Mouse (Mus musculus): ENCODE data around the gene Depdc5.
"Not testable (repeated sequence)": the region's sequence is repeated elsewhere in the genome, so short reads cannot be mapped to it uniquely, and the experiment has no call there.

Gene Depdc5

DNA sequence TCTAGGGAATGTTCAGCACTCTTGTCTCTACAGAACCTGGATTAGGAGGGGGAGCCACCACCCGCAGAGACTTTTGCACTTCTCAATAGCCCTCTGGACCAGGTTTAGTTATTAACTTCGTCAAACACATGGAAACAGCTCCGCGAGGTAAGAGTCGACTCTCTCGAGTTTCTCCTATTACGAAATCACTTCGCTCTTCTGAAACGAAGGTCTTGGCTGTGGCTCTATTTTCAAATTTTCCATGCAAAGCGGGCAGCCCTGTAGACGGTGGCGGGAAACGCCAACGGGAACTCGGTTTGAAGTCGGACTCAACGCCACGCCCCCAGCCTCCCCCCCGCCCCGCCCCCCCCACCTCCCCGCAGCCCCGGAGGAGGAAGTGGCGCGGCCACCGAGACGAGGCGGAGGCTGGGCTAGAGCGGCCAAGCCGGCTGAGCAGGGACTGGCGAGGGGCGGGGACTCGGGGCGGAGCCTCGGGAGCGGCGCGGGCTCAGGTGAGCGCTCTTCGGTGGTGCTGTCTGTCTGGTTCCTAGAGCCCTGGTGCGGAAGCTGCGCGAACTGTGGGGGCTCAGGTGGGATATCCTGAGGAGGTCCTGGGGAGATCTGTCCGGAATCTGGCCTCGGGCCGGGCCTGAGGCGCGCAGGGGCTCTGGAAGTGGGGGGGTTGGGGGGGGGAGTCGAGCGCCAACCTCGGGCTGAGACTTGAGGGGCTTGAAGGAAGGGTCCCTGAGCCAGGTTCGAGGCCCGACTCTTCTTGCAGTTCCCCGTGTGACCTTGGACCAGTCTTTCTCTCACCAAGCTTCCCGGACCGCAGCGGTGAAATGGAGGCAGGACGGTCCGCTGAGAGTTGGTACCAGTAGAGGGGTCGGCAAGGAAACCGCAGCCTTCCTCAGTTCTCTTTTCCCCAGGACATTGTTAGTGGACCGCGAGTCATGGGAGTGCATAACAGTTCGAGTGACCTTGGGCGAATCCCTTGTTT is at the start of gene Depdc5:
Gene Depdc5 (plus strand): TSS at position 449 of the 976 bp plus-strand sequence.
- peak; percentile 92 for DNase-seq (ENCODE audit: low read depth)

GRCm38 (mm10) chr5:32815396-32815795 is 48.1 kb upstream of the Depdc5 start:
- no peak for DNase-seq (ENCODE audit: low read depth)

DNA sequence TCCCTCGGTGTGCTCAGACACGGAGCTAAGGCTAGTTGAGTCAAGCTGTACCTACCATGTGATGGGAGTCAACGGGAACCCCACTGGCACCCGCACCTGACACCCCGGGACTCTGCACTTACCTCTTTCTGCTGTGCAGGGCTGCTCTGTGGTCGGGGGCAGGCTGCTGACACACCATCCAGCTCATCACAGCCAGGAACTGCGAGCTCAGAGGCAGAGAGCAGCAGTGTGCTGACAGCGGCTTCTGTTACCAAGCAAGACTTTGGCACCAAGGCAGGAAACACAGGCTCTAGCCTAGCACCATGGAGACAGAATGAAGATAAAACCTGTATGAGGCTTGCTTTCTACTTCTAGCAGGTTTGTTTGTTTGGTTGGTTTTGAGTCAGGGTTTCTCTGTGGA is 43.0 kb upstream of the Depdc5 start:
- no peak for DNase-seq (ENCODE audit: low read depth)

DNA sequence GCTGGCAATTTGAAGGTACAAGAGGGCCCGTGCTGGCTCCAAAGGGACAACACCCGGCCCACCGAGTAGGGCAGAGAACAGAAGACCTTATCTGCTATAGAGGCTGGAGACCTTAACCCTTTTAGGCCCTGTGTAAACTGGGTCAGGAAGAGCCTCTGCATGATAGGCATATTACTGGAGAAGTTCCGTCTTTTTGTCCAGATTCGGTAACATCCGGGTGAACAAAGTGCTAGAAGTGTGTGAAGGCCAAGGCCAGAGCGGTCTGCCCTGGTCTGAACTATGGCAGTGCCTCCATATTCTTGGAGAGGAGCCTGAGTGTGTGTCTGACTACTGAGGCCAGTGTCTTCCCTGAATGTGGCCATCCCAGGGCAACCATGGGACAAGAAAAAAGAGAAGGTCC is 36.5 kb upstream of the Depdc5 start, which contains the start of gene Gm20671:
Gene Gm20671 (minus strand): TSS at position 101 of the 400 bp plus-strand sequence.
- no peak for DNase-seq (ENCODE audit: low read depth)

DNA sequence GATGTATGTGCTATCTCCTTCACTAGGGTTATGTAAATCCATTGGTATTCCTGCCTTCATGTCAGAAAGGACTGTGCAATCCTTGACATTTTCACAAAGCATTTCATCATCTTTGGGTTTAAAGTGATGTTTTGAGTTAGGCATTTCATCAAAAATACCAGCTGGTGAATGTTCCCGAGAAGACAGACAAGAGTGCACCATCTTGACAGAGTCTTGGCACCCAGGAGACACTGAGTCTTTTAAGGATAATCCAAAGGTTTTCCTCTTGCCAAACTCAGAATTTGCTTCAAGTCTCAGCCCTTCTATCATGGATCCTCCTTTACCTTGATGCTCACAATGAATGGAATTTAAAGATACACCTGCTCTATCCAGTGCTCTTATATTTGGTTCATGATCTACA is 34.7 kb upstream of the Depdc5 start:
- DNase-seq (ENCODE audit: low read depth): not testable (repeated sequence)

- DNase-seq (ENCODE audit: low read depth): no peak
These were observed 33.4 kb upstream of the Depdc5 start for GRCm38 (mm10) chr5:32830054-32830453.

GRCm38 (mm10) chr5:32834497-32834896 is 29.0 kb upstream of the Depdc5 start:
- DNase-seq (ENCODE audit: low read depth): peak; percentile 82

DNA sequence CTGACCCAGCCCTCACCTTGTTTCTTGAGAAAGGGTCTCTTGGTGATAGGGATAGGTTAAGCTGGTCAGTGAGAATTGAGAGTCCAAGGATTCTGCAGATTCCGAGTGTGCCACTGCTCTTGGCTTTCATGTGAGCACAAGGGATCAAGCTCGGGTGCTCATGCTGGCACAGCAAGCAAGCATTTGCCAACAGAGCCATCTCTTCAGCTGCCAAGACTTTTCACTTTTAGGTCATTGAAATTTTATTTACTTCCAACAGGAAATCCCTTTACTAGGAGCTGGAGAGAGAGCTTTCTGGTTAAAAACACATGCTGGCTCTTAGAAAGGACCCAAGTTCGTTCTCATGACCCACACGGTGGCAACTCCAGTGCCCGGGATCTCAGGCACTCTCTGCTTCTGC is 26.5 kb upstream of the Depdc5 start:
- DNase-seq (ENCODE audit: low read depth): no peak

DNA sequence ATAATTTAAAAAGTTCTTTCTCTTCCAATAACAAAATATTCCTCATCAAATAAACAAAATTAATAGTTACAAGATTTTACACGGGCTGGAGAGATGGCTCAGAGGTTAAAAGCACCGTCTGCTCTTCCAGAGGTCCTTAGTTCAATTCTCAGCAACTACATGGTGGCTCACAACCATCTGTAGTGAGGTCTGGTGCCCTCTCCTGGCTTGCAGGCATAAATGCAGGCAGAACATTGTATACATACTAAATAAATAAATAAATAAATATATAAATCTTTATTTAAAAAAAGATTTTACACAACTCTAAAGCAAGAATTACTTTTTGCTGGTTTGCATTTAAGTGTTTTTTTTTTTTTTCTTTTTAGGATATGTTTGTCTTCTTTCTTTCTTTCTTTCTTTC is 23.5 kb upstream of the Depdc5 start:
- no peak for DNase-seq (ENCODE audit: low read depth)

DNA sequence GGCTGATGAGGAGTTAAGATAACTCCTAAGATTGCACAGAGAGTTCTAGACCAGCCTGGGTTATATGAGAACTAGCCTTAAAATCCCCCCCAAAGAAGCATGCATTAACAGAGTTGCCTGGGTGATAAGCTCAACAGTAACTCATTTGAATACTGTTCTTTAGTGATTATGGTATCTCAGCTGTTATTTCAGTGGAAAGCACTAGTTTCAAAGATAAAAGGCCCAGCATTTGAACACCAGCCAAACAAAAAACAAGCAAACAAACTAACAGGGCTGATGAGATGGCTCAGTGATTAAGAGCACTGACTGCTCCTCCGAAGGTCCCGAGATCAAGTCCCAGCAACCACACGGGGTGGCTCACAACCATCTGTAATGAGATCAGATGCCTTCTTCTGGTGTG is 14.3 kb upstream of the Depdc5 start:
- DNase-seq (ENCODE audit: low read depth): no peak

GRCm38 (mm10) chr5:32849580-32849979 is 13.9 kb upstream of the Depdc5 start:
- not testable (repeated sequence) for DNase-seq (ENCODE audit: low read depth)

GRCm38 (mm10) chr5:32852026-32852425 is 11.5 kb upstream of the Depdc5 start:
- peak; percentile 57 for DNase-seq (ENCODE audit: low read depth)

- peak; percentile 96 for DNase-seq (ENCODE audit: low read depth)
These were observed 9.6 kb upstream of the Depdc5 start, which contains the start of gene Prr14l for GRCm38 (mm10) chr5:32853731-32854507. Gene Prr14l (minus strand): TSS chr5:32854256.

DNA sequence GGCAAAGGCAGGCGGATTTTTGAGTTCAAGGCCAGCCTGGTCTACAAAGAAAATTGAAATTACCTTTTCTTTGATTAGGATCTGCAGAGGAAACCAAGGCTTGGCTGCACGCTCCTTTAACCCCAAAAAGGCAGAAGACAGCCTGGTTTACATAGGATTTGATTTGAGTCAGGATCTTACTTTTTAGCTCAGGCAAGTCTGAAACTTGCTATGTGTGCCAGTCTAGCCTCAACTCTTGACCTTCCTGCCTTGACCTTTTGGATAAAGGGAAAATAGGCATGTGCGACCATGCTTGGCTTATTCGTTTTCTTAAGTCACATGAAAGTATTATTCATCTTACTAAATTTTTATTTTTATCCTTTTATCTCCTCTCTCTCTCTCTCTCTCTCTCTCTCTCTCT is 8.7 kb upstream of the Depdc5 start:
- no peak for DNase-seq (ENCODE audit: low read depth)

- not testable (repeated sequence) for DNase-seq (ENCODE audit: low read depth)
These were observed 8.2 kb upstream of the Depdc5 start for GRCm38 (mm10) chr5:32855274-32855673.

DNA sequence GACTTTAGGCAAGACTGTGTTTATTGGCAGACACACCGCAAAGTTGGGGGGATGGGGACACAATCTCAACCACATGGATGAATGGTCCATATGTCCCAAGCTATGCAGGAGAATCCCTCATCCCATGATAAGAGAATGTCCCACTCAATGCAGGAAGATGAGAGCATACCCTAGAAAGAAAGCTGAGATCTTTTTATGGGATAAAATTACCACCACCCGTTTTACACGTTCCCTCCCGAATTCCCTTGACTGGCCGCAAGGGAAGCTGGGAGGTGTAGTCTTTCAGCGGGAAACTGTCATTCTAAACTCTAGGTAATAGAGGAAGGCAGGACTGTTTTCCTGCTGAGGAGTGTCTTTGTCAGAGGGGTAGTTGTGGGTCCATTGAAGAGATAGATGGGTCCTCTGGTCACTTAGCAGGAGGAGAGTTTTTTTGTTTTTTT is 5.7 kb upstream of the Depdc5 start:
- DNase-seq (ENCODE audit: low read depth): no peak

DNA sequence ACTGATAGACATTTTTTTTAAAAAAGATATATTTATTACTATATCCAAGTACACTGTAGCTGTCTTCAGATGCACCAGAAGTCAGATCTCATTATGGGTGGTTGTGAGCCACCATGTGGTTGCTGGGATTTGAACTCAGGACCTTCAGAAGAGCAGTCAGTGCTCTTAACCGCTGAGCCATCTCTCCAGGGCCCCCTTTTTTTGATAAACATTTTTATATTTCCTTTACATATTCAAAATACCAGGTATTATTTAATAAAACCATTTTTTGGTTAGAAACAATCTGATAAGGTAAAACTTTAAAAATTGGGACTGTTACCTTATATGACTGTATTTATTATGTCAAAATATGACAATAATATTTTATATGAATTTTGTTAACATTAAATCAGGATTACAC is 2.4 kb upstream of the Depdc5 start:
- no peak for DNase-seq (ENCODE audit: low read depth)

DNA sequence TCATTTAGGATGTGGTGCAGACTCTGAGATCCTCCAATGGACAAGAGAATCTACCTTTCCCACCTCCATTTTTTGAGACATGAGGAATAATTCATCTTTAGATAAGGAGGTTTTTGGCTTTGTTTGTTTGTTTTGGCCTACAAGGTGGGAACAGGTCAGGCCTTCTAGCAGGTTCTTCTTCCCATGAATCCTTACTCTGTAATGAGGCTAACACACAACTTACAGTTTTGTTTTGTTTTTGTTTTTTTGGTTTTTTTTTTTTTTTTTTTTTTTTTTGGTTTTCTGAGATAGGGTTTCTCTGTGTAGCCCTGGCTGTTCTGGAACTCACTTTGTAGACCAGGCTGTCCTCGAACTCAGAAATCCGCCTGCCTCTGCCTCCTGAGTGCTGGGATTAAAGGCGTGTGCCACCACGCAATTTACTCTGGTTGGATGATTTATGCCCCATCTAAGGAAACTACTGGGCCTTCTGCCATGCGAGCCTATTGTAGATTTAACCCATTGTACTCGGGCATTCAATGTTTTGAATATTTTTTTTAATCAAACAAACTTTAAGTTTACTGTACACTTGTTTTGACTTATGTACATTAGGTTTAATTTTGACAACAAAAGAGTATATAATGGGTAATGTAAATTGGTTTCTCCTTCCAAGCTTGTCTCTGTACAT is 900 bp upstream of the Depdc5 start:
- peak; percentile 52 for DNase-seq (ENCODE audit: low read depth)

DNA sequence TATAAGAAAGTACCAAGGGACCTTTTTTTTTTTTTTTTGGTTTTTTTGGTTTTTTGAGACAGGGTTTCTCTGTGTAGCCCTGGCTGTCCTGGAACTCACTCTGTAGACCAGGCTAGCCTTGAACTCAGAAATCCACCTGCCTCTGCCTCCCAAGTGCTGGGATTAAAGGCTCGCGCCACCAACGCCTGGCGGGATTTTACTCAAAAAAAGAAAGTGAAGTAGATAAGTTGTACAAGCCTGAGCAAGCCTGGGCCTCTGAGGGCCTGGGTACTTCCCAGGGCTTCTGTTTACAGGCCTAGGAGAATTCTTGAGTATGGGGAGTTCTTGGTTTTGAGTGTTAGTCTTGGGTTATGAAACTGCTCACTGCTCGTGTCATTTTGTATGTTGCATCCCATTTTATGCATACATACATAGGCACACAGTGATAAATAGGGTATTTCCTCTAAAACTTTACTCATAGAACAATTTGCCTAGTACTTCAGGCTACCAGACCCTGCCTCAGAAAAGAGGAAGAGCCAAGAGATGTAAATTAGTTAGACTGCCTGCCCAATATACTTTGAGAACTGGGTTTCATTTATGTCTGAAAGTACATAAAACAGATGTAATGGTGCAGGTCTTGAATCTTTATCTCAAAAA is 6.0 kb downstream of the Depdc5 start:
- DNase-seq (ENCODE audit: low read depth): no peak

- DNase-seq (ENCODE audit: low read depth): no peak
These were observed 8.8 kb downstream of the Depdc5 start for GRCm38 (mm10) chr5:32872346-32872745.

DNA sequence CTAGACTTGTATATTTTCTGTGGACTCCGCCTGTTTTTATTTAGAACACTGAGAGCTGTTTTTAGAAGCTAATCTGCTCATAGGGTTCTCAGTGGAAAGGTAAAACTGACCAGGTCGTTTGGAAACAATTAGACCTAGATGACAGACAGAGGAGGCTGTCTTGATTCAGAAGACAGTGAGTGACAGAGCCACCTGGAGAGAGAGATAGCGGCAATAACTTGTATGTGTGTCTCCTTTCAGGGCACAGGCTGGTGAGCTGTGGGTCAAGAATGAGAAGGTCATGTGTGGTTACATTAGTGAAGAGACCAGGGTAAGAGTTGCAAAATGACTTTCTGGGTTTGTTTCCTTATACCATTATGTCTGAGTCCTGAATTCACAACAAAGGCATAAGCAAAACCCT is 23.2 kb downstream of the Depdc5 start:
- DNase-seq (ENCODE audit: low read depth): no peak

DNA sequence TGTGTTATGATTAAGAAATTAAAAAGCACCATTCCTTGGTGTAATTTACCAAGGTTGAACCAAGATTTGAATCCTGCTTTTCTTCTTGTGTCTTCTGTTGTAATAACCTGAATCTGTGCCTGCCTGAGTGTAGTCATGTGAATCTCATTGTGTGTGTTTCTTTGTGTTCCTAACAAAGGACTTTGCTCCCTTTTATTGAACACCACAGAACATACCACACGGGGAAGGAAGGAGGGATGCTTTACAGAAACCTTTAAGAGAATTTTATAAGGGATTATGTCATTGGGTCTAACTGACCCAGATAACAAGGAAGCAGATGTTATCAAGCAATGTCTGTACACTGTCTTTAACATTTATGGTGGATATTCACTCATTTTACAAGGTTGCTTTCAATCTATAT is 44.0 kb downstream of the Depdc5 start:
- no peak for DNase-seq (ENCODE audit: low read depth)

Measured in 416B (cell line).